Mouse (Mus musculus) hindbrain, postnatal 0 days (tissue): ENCODE results near the gene Itpripl1. TPM values are rescaled to one million over a fixed set of nuclear protein-coding genes. Genes with fewer than 3 reads are reported as not detected.
A peak's percentile ranks its signal among the peaks of the same experiment; 100 is the strongest.
"Not testable (repeated sequence)": the region's sequence is repeated elsewhere in the genome, so short reads cannot be mapped to it uniquely, and the experiment has no call there.

Source experiments
- ATAC-seq: fragments of 200-750 bp; cut with Nextera tagmentation; 2 replicates; pipeline ENCODE4 v1.8.0; 2017; ENCODE audit warnings: mild to moderate bottlenecking, moderate TSS enrichment, moderate library complexity
- DNase-seq: peaks from one replicate; pipeline ENCODE4 v3.0.0-alpha.2; 2015; ENCODE audit warnings: low spot score
- H3K27ac ChIP-seq: fragments of 300-500 bp; sonication (generic); 2 replicates; pipeline ENCODE4 v1.5.1; 2014; ENCODE audit warnings: mild to moderate bottlenecking
- H3K27me3 ChIP-seq: fragments of 300-500 bp; sonication (generic); 2 replicates; pipeline ENCODE4 v1.6.1; 2014; ENCODE audit warnings: low read length, mixed read lengths; ENCODE audit not compliant: insufficient read depth
- H3K36me3 ChIP-seq: fragments of 300-500 bp; sonication (generic); 2 replicates; pipeline ENCODE4 v1.6.1; 2014; ENCODE audit warnings: low read length, mixed read lengths; ENCODE audit not compliant: insufficient read depth
- H3K4me1 ChIP-seq: fragments of 300-500 bp; sonication (generic); 2 replicates; pipeline ENCODE4 v1.6.1; 2014; ENCODE audit warnings: antibody characterized with exemption, low read length, mixed read lengths; ENCODE audit not compliant: insufficient read depth
- H3K4me2 ChIP-seq: fragments of 300-500 bp; sonication (generic); 2 replicates; pipeline ENCODE4 v1.6.1; 2014; ENCODE audit warnings: low read depth, mild to moderate bottlenecking, low read length, moderate library complexity, mixed read lengths
- H3K4me3 ChIP-seq: fragments of 300-500 bp; sonication (generic); 2 replicates; pipeline ENCODE4 v1.5.1; 2014; ENCODE audit warnings: low read length
- H3K9ac ChIP-seq: fragments of 300-500 bp; sonication (generic); replicated peaks from 2 replicates; pipeline ENCODE4 v1.6.1; 2014; ENCODE audit warnings: mild to moderate bottlenecking, low read length, moderate library complexity, mixed read lengths
- H3K9me3 ChIP-seq: fragments of 300-500 bp; sonication (generic); 2 replicates; pipeline ENCODE4 v1.6.1; 2016; ENCODE audit warnings: low read length, mixed read lengths
- CTCF ChIP-seq: IDR thresholded peaks from 2 replicates; pipeline ENCODE4 v1.5.1; 2016; ENCODE audit warnings: antibody characterized with exemption, control low read depth, low read depth
- WGBS: fragments of 180-500 bp; shearing (Covaris S2); extraction: QIAGEN DNeasy Blood & Tissue Kit; methylation state at CpG from one replicate; pipeline ENCODE4 v1.1.7; 2014; 5-methylcytosine and 5-hydroxymethylcytosine counted together
- polyA plus RNA-seq: library from polyadenylated mRNA; unstranded; fragments of >200 nt; fragmentation: Nextera tagmentation; extraction: Ambion mirVana; gene quantifications from 2 replicates; pipeline ENCODE4 v1.2.1, GENCODE M21; 2015
- total RNA-seq: library from RNA; depleted of rRNA; stranded (reverse); fragments of >200 nt; gene quantifications from 2 replicates; pipeline ENCODE4 v1.2.3, GENCODE M21; 2014; rRNA removed

Gene Itpripl1
- 11.5 and 14.6 TPM in 2 replicates for total RNA-seq
- polyA plus RNA-seq = 11.0 and 12.4 TPM in 2 replicates

DNA sequence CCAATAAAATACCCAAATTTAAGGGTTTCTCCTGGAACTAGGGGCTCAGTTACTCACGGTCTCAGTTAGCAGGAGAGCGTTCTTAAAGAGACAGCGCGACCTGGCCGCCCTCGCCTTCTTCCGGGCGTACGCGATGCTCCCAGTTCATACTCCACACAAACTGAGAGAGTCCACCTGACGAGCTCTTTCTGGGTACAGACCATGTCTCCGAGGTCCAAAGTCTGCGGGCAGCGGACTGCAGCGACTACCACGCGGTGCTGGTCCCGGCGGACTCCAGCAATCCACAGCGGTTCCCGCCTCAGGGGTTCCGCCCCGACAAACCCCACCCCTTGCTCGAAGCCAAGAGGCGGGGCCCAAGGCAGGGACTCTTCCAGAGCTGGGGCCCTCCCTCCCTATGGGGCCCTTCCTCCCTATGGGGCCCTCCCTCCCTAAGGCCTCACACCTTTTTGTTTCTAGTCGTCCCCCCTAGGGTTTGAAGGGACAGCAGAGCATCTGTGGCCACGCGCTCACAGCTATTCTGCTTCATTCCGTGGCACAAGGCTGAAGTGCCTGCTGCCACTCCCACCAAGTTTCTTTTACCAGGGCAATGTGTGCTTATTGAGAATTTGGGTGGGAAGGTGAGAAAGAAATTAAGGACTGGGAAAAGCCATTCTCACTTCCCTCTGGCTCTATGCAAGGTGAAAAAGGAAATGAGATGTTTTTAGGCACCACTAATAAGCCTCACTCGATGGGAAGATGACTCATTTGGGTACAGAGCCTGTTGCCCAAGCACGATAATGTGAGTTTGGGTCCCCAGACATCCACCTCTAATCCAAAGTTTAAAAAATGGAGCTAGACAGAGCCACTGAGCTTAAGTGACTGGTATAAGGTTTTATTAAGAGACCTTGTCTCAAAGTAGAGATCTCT lies at the start of gene Itpripl1:
Gene Itpripl1, minus strand, starts transcription at position 285 of the 906 bp plus-strand sequence.
- no peak for TF ChIP-seq CTCF
- H3K4me2 ChIP-seq = peak within 1 kb of the TSS; percentile 68
- no peaks in the 10 kb centered on the region for H3K27me3 ChIP-seq
- peak within 1 kb of the TSS; percentile 47 for H3K4me3 ChIP-seq
- H3K36me3 ChIP-seq = no peaks in the 10 kb centered on the region
- peak within 1 kb of the TSS; percentile 47 for H3K9ac ChIP-seq
- peak; percentile 35 for DNase-seq
- H3K4me1 ChIP-seq = 0 out of 2 replicates have a peak, but pooled peaks cover 3% of the 10 kb centered on the region
- WGBS = 3% methylated on average over 31 of the region's 31 CpGs
- H3K27ac ChIP-seq = no peak within 1 kb of the TSS
- ATAC-seq = peak; percentile 79
- no peaks in the 10 kb centered on the region for H3K9me3 ChIP-seq

DNA sequence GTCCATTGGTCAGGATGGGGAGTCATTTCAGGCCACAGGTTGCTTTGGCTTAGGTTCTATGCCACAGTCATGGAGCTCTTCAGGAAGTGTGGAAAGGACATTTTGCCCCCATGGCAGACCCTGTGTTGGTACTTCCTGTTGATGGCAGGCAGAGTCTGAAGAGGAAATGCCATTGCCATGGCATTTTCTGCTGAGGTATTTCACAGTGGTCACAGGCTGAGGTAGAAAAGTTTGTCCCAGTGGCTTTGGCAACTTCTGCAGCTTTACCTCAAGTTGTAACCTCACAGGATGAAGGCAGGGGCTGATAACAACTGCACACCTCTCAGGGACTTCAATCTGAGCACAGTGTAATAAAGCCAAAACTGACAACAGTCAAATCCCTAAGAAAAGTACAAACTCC lies 46.3 kb upstream of the Itpripl1 start:
- Histone ChIP-seq H3K36me3 (no peaks in the 10 kb centered on the region), H3K9me3 (no peaks in the 10 kb centered on the region), H3K27ac (no peak overlapping the region), H3K9ac (no peak overlapping the region), H3K4me1 (no peaks in the 10 kb centered on the region), H3K4me2 (no peak overlapping the region), H3K4me3 (no peak overlapping the region), H3K27me3 (no peaks in the 10 kb centered on the region)
- no peak for TF ChIP-seq CTCF
- ATAC-seq = no peak
- no peak for DNase-seq

DNA sequence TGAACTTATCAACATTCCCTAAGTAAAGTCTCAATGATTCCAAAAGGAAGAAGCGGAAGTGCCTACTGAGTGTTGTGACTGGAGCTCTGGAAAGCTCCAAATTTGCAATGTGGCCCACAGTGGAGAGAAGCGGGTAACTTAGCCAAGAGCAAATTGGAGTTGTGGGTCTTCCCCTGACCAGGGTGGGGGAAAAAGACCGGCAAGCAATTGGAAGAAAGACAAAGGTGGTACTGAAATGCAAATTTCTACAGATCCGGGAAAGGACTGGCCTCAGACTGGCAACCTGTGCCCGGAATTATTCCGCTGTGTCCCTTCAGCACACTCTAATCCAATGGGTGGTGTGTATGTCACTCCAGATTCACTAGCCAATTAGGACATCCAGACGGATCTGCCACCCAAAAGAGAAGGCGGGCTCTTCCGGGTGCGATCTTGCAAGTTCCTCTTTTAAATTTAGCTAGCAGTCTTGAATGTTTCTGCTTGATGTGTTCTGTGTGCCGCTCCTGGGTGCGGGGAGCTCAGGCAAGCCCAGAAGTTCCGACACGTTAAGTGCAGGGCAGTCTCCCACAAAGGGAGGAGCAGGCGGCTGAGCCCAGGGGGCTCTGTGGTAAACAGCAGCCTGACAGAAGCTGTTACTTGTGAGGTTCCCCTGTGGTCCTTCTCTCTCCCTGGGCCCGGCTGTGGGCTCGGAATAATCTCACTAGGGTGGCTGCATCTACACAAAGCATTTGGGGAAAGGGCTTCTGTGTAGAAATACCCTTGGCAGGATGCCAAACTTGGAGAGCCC lies 39.5 kb upstream of the Itpripl1 start:
- Histone ChIP-seq H3K36me3 (no peaks in the 10 kb centered on the region), H3K27ac (peak overlapping the region; percentile 87), H3K9me3 (no peaks in the 10 kb centered on the region), H3K27me3 (no peaks in the 10 kb centered on the region), H3K4me3 (peak overlapping the region; percentile 47), H3K4me1 (no peaks in the 10 kb centered on the region), H3K9ac (peak overlapping the region; percentile 52), H3K4me2 (peak overlapping the region; percentile 63)
- under 1% methylated on average over 17 of the region's 17 CpGs for WGBS
- TF ChIP-seq CTCF = no peak
- DNase-seq (peak; percentile 94), ATAC-seq (peak; percentile 100)

DNA sequence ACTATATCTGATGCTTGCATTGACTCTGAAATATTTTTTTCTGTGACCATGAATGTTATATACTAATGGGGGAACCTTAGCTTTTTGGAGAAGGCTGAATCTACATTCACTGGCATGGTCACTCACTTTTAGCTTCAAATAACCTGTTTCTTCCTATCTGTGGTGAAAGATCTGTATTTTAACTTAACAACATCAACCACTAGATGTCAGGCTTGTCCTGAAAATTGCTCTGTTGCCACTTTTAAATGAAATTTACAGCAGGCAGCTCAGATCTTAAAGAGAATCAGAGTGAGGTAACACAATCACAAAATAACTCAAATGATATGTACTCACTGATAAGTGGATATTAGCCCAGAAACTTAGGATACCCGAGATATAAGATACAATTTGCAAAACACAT lies 23.0 kb upstream of the Itpripl1 start:
- DNase-seq = peak; percentile 84
- not testable (repeated sequence) for H3K4me1 ChIP-seq, ATAC-seq, H3K27ac ChIP-seq, H3K9ac ChIP-seq, H3K27me3 ChIP-seq, H3K4me2 ChIP-seq, H3K4me3 ChIP-seq, H3K36me3 ChIP-seq, H3K9me3 ChIP-seq
- TF ChIP-seq CTCF = peak; percentile 56
- 0% methylated on average over 1 of the region's 1 CpGs for whole genome bisulfite sequencing

DNA sequence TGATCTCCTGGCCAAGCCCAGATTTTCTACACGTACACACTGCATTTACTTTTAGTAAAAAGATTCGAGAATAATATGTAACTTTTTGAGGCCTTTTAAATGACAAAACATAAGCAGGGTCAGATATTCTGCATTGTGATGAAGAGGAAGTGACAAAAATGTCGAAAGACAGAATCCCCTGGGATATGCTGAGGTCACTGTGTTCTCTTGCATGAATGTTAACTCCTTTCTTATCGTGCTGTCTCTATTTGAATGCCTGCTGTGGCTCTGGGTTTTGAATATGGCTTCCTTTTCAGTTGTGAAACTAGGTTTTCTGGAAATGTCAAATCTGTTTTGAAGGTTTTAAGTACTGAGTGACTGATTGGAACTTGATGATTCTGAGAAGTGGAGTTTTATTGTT lies 22.4 kb upstream of the Itpripl1 start:
- Histone ChIP-seq H3K4me2 (no peak overlapping the region), H3K36me3 (no peaks in the 10 kb centered on the region), H3K9me3 (no peaks in the 10 kb centered on the region), H3K9ac (no peak overlapping the region), H3K27ac (no peak overlapping the region), H3K4me1 (no peaks in the 10 kb centered on the region), H3K4me3 (no peak overlapping the region), H3K27me3 (no peaks in the 10 kb centered on the region)
- DNase-seq = no peak
- no peak for TF ChIP-seq CTCF
- no peak for ATAC-seq
- 60% methylated on average over 4 of the region's 4 CpGs for WGBS

GRCm38 (mm10) chr2:127145699-127146098 lies 2.5 kb upstream of the Itpripl1 start:
- Histone ChIP-seq H3K27me3 (no peaks in the 10 kb centered on the region), H3K9me3 (no peaks in the 10 kb centered on the region), H3K27ac (no peak overlapping the region), H3K9ac (no peak overlapping the region), H3K4me2 (no peak overlapping the region), H3K4me3 (no peak overlapping the region), H3K4me1 (0 out of 2 replicates have a peak, but pooled peaks cover 3% of the 10 kb centered on the region), H3K36me3 (no peaks in the 10 kb centered on the region)
- DNase-seq (no peak), ATAC-seq (no peak)
- 88% methylated on average over 3 of the region's 3 CpGs for WGBS
- no peak for TF ChIP-seq CTCF
